Mouse (Mus musculus): ENCODE measurements at regions not wholly inside any gene's neighbourhood (a gene's known extent, or its start where the extent isn't known, plus 50 kb on each side); places are given as distances from the start of the nearest gene placed in this dataset.
"Not testable (repeated sequence)": the region's sequence is repeated elsewhere in the genome, so short reads cannot be mapped to it uniquely, and the experiment has no call there.

DNA sequence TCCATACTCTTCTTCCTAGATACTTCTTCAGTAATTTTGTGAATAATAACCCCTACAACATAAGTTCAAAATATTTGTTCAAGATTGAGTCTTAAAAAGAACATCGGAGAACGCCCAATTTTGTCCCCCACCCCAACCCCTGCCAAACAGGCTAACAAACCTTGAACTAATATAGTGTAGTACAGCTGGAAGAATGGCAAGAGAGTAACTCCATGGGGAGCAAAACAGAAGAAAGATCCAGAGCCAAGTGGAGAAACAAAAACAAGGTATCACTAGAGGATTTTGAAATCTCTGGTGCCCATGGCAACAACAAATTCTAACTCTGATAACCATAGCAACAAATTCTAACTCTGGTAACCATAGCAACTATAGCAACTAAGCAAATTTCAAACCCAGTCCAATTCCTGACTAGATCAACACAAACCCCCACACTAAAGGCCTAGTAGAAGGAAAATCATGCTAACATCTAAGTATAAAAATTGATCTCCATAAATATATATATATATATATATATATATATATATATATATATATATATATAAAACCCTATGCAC lies 74.2 kb upstream of the Magee2 start:
- DNase-seq (ENCODE audit: low spot score in 2 of 2): no peak

DNA sequence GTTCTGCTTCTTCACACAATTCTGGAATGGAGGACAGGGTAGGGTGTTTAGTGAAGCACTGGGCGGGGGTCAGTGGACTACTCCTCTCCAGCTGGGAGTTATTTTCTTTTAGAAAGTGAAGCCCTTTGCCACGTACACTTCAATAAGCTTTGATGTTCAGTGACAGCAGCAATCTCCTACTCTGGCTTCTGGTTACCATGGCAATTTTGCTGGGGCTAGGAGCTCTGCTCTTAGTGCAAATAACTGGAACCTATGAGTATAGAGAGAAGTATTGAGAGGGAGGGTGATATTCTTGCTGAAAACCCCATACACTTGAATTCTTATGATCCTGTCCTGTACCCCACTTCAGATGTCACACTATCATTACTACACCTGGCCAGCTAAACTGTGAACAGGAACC lies 94.5 kb upstream of the Magee2 start:
- DNase-seq (ENCODE audit: low spot score in 2 of 2): no peak

DNA sequence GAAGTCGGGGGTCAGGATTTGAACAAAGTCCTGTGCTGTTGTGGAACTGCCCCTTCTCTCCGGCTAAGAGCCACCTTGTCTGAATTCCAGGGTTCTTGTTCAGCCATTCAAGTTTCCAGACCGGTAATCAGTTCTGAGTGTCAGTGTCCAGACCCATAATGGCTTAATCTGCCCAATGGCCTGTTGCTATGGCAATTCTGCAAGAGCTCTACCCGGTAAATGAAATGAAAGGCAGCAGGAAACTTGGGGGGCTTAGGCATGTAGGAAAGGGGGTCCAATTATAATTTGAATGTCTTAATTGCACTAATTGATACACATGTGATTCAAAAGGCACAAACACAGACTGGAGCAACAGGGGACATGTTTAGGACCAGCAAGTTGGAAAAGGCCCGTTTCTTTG lies 95.7 kb upstream of the Magee2 start:
- not testable (repeated sequence) for DNase-seq (ENCODE audit: low spot score in 2 of 2)

DNA sequence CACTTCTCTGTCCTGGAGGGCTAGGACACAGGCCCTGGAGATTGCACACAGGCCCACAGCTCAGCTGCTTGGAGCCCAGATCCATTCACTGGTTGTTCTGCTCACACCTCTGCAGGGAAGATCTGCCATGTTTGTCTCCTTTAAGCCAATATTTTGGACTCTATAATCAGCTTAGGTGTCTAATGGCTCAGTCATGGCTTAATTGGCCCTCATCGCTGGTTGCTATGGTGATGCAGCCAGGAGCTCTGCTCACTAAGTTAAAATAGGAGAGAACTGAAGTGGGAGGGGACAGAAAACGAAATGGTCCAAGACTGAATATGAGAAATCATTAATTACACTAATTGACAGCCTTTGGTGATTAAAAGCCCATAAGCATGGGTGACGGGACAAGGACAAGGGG lies 96.3 kb upstream of the Magee2 start:
- DNase-seq (ENCODE audit: low spot score in 2 of 2): not testable (repeated sequence)

DNA sequence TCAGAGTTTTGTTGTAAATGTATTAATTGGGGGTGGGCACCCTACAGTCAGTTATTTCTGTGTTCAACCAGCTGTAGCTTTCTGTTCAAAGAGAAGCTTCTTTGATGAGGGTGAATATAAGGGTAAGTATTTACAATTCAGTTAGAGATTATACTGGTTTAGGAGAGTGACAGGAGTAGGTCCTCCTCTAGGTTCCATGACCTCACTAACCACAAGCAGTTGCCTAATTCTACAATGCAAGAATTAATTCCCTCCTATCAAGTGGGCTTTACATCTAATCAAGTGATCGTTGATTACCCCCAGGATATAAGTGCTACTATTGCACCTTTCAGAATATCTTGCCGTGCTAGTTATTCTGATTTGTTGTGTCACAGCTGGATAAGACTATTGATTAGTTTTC lies 101.1 kb upstream of the Pbdc1 start:
- DNase-seq (ENCODE audit: low spot score in 2 of 2): no peak

DNA sequence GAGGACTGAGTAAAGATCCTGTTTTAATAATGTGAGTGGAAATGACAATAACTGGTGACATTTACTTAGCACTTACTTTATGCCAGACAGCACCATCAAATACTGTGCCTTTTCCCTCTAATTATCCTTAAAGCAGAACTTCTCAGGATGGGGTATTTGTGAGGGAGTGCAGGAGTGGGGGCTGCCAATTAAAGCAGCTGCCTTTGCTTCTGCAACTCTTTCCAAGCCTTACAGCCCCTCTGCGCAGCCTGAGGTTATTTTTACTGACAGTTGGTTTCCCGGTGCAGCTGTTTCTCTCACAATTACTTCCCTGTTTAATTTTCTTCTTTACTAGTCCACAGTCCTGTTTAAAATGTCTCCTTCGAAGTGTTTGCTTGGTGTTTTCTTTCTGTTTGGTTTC lies 76.3 kb upstream of the Pbdc1 start:
- DNase-seq (ENCODE audit: low spot score in 2 of 2): no peak

DNA sequence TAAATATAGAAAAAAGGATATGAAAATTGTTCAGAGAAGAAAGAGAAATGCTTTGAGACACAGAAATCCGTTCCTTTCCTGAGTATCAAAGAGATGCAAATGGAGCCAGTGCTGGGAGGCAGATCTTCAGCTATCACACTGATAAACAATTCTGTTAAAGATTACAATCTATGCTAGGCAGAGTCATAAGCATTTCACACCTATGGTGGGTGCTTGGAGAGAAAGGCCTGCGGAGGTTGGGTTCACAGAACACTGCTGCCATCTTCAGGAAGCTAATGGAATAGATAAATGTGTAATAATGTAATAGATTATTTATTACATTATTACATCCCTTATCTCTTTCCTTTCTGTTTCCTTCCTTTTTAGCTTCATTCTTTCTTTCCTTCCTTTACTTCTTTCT lies 73.1 kb upstream of the Pbdc1 start:
- DNase-seq (ENCODE audit: low spot score in 2 of 2): peak; percentile 12 to 47

All from layer of hippocampus, postnatal 10 days (tissue).